Mouse (Mus musculus): Measurements from ENCODE around the gene Mogat2.

DNA sequence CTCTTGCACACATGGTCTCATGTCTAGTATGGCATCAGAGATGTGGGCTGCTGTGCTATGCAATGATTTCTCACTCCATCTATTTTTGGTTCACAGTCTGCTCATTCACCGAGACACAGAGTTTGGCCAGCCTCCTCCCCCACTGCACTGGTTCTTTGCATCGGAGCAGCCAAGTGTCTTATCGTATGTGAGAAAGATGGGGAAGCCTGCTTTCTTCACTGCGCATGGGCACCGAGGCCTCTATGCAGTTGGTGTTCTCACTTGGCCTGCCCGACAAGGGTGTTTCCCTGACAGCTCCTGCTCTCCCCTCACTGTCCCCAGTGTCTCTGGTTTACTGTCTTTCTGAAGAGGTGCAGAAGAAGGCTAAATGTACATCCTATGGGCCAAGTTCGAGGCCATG lies 16.6 kb upstream of the Mogat2 start:
- TF ChIP-seq CTCF (IDR thresholded peaks at IDR 0.05; ENCODE audit: extremely low read depth, insufficient read length, insufficient replicate concordance, low read depth, low read length) = no peak
- no peak for TF ChIP-seq POLR2A (IDR thresholded peaks at IDR 0.05; ENCODE audit: low read depth, low read length)
